Mouse (Mus musculus): ENCODE data around the gene Olfr63.
"Not testable (repeated sequence)": the region's sequence is repeated elsewhere in the genome, so short reads cannot be mapped to it uniquely, and the experiment has no call there.

The Olfr63 gene

DNA sequence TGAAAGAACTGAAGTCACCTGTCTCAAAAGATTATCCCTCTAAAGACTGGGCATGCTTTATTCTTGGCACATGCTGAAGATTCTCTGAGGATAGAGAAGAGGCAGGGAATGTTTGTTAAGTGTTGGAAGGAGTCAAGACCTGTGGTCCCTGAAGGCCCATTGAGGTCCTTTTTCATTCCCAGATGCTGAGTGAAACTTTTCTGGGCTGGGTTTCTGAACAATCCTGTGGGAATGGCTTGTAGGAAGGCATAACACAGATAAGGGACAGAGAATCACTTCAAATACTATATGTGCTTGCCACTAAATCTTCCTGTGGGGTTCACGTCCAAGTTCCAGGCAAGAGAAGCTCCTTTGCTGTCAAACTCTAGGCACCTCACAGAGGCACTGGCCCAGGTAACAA is at the start of gene Olfr63:
Gene Olfr63 (plus strand): TSS at position 301 of the 400 bp plus-strand sequence.
- DNase-seq, result no peak

DNA sequence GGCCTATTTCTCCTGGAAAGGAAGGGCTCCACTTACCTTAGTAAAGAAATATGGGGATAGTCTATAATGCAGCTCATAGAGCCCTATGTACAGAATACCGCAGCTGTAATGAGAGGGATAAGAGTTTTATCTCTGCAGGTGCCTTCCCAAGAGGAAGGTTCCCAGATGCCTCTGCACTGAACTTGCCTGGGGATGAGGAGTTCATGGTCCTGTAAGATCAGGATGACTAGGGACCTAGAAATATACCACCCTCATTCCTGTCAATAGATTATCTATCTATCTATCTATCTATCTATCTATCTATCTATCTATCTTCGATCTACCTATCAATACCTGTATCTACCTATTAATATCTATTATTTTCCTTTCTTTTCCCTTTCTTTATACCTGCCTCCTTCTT is 42.9 kb upstream of the Olfr63 start, which contains the start of gene Olfr1564:
Gene Olfr1564 (minus strand): TSS at position 101 of the 400 bp plus-strand sequence.
- DNase-seq, result no peak

DNA sequence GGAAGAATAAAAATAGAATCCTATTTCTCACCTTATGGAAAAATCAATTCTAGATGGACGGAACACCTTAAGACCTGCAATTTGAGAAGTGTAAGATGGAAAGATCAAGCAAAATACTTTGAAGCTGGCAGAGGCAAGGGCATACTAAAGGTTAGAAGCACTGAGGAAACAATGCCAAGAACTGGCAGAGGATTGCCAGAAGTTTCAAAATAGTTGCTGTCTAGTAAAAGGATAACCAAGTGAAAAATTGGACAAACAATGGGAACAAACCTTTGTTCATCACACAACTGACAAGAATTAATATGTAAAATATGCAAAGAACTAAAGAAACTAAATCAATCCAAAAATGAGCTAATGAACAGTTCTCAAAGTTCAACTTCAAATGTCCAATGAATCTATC is 27.8 kb upstream of the Olfr63 start:
- DNase-seq, result not testable (repeated sequence)

DNA sequence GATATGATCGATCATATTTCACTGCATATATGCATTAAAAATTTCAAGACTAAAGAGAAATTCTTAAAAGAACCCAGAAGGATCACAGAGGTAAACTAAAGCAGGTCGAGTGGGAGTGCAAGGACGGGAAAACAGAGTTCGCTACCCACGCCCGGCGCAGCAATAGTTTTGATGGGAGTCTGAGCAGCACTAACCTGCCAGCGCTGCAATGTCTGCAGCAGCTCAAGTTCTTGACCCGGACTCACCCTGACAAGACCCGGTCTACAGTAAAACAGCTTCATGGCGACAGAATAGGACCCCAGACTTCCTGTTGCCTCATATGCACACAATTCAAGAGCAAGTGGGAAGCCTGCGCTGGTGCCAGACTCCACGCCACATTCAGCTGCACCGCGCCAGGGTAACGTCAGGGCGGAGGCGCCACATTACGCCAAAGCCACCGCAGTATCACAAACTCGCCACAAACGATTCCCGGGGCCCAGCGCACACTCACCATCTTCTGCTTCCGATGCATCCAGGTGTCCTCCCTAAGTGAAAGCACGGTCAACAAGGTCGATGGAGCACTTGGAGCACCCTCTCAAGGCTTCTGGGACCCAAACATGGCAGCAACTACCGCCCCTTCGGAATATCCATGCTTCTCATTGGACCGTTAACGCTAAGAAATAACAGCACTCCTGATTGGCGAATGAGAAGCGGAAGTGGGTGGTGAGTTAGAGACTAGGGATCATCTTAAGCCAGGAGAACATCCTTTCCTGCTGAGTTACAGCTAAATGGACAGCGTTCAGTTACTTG is 9.8 kb upstream of the Olfr63 start, which contains the start of gene Zfp955a:
Gene Zfp955a (minus strand): TSS at position 616 of the 789 bp plus-strand sequence.
- DNase-seq, result not testable (repeated sequence)

DNA sequence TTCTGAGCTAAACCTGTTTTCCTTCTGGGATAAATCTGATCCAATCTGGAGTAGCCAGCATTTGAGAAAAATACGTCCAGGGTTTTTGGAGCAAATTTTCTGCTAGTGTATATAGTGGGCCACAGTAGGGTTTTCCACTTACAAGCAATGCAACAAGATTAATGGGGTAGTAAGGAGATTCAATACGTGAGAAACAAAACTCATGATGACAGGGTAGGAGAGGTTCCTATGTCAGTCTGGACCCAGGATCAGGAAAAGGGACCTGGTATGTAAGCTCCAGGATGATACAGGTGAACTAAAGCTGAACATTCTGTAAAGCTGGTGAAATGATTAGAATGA is 9.2 kb upstream of the Olfr63 start:
- DNase-seq, result not testable (repeated sequence)

DNA sequence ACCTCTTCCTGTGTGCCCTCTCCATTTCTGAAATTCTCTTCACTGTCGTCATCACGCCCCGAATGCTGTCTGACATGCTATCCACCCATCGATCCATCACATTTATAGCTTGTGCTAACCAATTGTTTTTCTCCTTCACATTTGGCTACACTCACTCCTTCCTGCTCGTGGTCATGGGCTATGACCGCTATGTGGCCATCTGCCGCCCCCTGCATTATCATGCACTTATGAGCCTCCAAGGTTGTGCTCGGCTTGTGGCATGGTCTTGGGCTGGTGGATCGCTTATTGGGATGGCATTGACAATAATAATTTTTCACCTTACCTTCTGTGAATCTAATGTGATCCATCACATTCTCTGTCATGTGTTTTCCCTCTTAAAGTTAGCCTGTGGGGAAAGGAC is 4.4 kb downstream of the Olfr63 start:
- DNase-seq, result no peak

DNA sequence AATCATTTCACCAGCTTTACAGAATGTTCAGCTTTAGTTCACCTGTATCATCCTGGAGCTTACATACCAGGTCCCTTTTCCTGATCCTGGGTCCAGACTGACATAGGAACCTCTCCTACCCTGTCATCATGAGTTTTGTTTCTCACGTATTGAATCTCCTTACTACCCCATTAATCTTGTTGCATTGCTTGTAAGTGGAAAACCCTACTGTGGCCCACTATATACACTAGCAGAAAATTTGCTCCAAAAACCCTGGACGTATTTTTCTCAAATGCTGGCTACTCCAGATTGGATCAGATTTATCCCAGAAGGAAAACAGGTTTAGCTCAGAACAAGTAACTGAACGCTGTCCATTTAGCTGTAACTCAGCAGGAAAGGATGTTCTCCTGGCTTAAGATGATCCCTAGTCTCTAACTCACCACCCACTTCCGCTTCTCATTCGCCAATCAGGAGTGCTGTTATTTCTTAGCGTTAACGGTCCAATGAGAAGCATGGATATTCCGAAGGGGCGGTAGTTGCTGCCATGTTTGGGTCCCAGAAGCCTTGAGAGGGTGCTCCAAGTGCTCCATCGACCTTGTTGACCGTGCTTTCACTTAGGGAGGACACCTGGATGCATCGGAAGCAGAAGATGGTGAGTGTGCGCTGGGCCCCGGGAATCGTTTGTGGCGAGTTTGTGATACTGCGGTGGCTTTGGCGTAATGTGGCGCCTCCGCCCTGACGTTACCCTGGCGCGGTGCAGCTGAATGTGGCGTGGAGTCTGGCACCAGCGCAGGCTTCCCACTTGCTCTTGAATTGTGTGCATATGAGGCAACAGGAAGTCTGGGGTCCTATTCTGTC is 24.8 kb downstream of the Olfr63 start, which contains the start of gene Zfp955b:
Gene Zfp955b (plus strand): TSS at position 506 of the 837 bp plus-strand sequence.
- not testable (repeated sequence) for DNase-seq

DNA sequence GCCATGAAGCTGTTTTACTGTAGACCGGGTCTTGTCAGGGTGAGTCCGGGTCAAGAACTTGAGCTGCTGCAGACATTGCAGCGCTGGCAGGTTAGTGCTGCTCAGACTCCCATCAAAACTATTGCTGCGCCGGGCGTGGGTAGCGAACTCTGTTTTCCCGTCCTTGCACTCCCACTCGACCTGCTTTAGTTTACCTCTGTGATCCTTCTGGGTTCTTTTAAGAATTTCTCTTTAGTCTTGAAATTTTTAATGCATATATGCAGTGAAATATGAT is 25.3 kb downstream of the Olfr63 start:
- DNase-seq, result not testable (repeated sequence)
